Mouse (Mus musculus) testis, adult 2 months (tissue): ENCODE results near the gene Cldn19. TPM values are rescaled to one million over a fixed set of nuclear protein-coding genes. Genes with fewer than 3 reads are reported as not detected.

Source experiments
- H3K27ac ChIP-seq: fragments of 200-500 bp; 2 replicates; pipeline ENCODE4 v1.5.1; 2012; ENCODE audit warnings: low read depth, low read length; ENCODE audit not compliant: control insufficient read depth, insufficient read depth
- H3K27me3 ChIP-seq: fragments of 200-500 bp; 2 replicates; pipeline ENCODE4 v1.6.1; 2012; ENCODE audit warnings: mild to moderate bottlenecking, low read length, moderate library complexity; ENCODE audit not compliant: control insufficient read depth, insufficient read depth
- H3K36me3 ChIP-seq: fragments of 200-500 bp; 2 replicates; pipeline ENCODE4 v1.6.1; 2012; ENCODE audit warnings: mild to moderate bottlenecking, low read length; ENCODE audit not compliant: control insufficient read depth, insufficient read depth
- H3K4me1 ChIP-seq: fragments of 200-500 bp; 2 replicates; pipeline ENCODE4 v1.6.1; 2012; ENCODE audit warnings: low read length; ENCODE audit not compliant: control insufficient read depth, insufficient read depth
- H3K4me3 ChIP-seq: fragments of 200-500 bp; 2 replicates; pipeline ENCODE4 v1.5.1; 2012; ENCODE audit warnings: low read depth, mild to moderate bottlenecking, low read length, moderate library complexity, mixed read lengths; ENCODE audit not compliant: control insufficient read depth
- CTCF ChIP-seq: fragments of 200-500 bp; IDR thresholded peaks from 2 replicates; pipeline ENCODE4 v1.5.1; 2012; ENCODE audit warnings: low read depth, mild to moderate bottlenecking, inconsistent platforms, low read length, moderate library complexity; ENCODE audit not compliant: control insufficient read depth, insufficient read depth, insufficient replicate concordance
- POLR2A ChIP-seq: fragments of 200-500 bp; IDR thresholded peaks from 2 replicates; pipeline ENCODE4 v1.6.1; 2012; ENCODE audit warnings: low read depth, mild to moderate bottlenecking, inconsistent platforms, low read length, moderate library complexity; ENCODE audit not compliant: control insufficient read depth
- polyA plus RNA-seq: library from polyadenylated mRNA; depleted of rRNA; stranded (reverse); fragments of >200 nt; gene quantifications from 2 replicates; pipeline ENCODE4 v1.2.3, GENCODE M21; 2012

The Cldn19 gene
- polyA plus RNA-seq, 1 experiment = not detected

DNA sequence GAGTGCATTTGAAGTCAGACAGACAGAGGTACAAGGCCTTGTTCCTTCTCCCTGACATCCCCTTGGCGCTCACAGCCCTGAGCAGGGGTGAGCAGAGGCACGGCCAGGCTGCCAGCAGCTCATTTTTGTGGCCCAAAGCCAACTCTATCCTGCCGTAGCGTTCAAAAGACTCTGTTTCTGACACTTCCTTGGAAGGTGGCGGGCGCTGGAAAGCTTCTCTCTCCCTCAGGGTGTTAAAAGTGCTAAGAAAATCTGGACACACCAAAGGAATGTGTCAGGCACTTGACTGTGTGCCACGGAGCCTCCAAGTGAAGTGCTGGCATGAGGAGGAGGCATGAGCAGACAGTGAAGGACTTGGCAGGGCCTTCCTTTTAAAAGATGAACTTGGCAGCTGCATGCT is 9.7 kb upstream of the Cldn19 start:
- H3K4me1 ChIP-seq = no peaks in the 10 kb centered on the region
- no peak overlapping the region for H3K4me3 ChIP-seq
- H3K36me3 ChIP-seq = no peaks in the 10 kb centered on the region
- TF ChIP-seq POLR2A (no peak), CTCF (no peak)
- 0 out of 2 replicates have a peak overlapping the region, but pooled peaks have one; percentile 5 for H3K27ac ChIP-seq
- H3K27me3 ChIP-seq = no peaks in the 10 kb centered on the region

DNA sequence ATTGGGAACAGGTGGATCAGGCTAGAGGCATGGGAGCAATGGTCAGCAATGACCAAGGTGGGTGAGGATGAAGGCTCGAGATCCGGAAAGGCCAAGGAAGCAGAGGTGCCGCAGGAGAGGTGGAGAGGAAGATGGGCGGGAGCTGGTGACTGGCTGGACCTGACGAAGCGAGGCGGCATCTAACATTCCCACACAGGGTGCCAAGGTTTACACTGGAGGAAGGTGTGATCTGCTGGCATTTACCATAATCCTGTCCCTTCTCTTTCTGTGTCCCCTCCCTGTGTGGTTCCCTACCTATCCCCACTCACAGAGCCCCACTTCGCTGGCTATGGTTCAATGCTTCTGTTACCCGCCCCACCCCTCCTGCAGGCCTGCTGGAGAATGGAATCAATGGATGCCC is 9.3 kb upstream of the Cldn19 start:
- 0 out of 2 replicates have a peak overlapping the region, but pooled peaks have one; percentile 5 for H3K27ac ChIP-seq
- TF ChIP-seq POLR2A = no peak
- TF ChIP-seq CTCF = no peak
- no peaks in the 10 kb centered on the region for H3K27me3 ChIP-seq
- H3K4me3 ChIP-seq = no peak overlapping the region
- no peaks in the 10 kb centered on the region for H3K36me3 ChIP-seq
- no peaks in the 10 kb centered on the region for H3K4me1 ChIP-seq

DNA sequence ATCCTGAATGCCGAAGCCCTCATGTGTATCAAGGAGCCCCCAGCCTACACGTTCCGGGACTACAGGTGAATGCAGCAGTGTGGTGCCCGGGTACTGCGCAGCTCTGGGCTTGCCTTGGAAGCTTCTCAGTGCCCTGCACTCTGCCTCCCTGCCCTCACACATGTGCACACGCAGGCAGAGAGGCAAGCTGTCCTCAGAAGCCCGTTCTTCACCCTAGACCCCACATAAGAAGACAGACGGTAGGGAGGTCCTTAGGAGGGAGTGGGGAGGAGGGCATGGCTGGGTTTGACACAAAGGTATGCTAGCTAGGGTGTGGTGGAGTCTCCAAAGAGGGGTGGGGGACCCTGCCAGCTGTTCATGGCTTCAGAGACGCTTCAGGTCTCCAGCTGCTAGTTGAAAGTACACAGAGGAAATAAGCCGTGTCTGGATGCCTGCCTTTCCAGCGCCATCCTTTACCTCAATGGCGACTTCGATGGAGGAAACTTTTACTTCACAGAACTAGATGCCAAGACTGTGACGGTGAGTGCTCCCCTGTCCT is 8.5 kb upstream of the Cldn19 start:
- Histone ChIP-seq H3K4me1 (no peaks in the 10 kb centered on the region), H3K36me3 (no peaks in the 10 kb centered on the region), H3K27ac (no peak overlapping the region), H3K27me3 (no peaks in the 10 kb centered on the region), H3K4me3 (no peak overlapping the region)
- TF ChIP-seq POLR2A (no peak), CTCF (no peak)

DNA sequence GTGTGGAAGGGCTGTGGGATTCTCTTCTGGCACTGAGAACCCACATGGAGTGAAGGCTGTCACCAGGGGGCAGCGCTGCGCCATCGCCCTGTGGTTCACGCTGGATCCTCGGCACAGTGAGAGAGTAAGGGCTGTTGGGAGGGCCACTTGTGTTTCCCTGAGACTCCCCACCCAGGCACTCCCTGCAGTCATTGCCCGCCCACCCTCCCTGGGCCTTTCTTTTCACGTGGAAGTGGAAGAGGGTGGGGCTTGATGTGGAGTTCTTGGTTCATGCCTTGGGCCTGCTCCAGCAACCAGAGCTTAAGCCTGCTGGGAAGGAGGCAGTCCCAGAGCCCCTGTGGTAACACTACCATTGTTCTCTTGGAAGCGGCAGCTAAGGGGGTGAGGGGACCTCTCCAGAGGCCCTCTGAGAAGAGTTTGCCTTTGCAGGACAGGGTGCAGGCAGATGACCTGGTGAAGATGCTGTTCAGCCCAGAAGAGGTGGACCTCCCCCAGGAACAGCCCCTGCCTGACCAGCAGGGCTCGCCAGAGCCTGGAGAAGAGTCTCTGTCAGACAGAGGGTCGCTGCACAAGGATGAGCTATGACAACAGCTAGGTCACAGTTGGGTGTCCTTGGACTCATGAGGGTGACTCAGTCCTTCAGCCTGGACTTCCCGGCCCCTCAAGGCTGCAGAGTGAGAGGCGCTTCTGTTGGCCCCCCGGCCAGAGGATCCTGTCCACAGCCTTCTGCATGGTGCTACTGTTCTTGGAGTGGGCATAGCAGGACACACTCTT is 7.6 kb upstream of the Cldn19 start:
- Histone ChIP-seq H3K36me3 (no peaks in the 10 kb centered on the region), H3K27ac (no peak overlapping the region), H3K4me1 (no peaks in the 10 kb centered on the region), H3K27me3 (no peaks in the 10 kb centered on the region), H3K4me3 (no peak overlapping the region)
- TF ChIP-seq CTCF = peak; percentile 77; the same call in 1 of the 2 replicates
- TF ChIP-seq POLR2A = no peak

DNA sequence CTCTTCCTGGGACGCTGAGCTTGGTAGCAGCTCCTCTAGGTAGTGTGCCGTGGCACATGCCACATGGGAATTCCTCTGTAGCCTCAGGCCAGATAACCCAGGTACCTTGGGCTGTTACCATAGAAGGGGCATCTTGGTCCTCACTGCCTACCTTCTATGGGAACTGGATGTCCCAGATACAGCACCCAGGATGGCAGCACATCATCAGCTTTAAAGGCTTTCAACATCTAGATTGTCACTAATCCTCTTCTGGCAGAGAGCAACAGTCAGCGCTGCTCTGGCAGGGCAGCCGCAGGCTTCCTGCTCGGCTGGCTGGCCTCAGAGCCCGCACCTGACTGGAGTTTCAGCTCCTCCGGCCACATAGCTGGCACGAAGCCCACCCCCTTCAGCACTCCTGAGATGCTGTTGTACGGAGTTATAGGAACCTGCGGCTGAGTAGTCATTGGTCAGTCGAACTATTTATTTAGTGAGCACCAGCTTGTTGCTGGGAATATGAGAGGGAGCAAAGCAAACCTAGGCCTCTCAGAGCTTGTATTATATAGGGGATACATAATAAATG is 6.7 kb upstream of the Cldn19 start:
- Histone ChIP-seq H3K27me3 (no peaks in the 10 kb centered on the region), H3K36me3 (no peaks in the 10 kb centered on the region), H3K4me1 (no peaks in the 10 kb centered on the region), H3K4me3 (no peak overlapping the region), H3K27ac (no peak overlapping the region)
- TF ChIP-seq CTCF (no peak), POLR2A (no peak)

DNA sequence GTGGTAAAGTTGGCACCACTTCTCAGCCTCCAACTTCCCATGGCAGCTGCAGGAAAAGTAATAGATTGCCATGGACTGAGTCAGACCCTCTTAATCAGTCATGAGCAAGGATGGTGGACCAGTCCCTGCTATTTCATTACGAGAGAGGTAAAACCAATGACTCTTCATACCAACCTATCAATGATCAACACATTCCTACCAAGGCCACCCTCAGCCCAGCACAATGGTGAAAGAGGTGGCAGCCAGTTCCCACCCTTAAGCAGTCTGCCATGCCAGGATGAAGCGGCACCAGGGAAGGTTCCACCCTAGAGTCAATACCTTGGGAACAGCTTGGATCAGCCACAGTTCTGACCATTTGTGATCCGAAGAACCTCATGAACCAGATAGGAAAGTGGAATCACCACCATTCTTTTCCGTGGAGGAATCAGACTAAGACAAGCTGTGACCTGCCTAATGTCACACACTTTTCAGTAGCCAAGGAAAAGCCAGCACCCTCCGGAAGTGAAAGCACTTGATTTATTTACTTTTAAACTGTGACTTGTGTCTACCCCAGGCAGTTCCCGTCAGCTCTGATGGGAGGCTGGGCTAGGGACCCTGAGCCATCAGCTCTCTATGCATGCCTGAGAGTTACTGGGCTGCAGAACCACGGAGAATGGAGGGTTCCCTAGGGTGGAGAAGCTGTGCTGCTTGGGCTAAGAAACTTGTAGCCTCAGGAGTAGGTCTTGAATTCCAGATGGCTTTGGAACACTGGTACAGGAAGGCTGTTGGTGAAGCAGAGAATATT is 3.0 kb upstream of the Cldn19 start:
- Histone ChIP-seq H3K36me3 (no peaks in the 10 kb centered on the region), H3K27ac (no peak overlapping the region), H3K4me1 (no peaks in the 10 kb centered on the region), H3K27me3 (no peaks in the 10 kb centered on the region), H3K4me3 (no peak overlapping the region)
- TF ChIP-seq POLR2A = no peak
- no peak for TF ChIP-seq CTCF
